Mouse (Mus musculus) layer of hippocampus, adult 2 months (tissue): ENCODE results near the gene Hes2. TPM values are rescaled to one million over a fixed set of nuclear protein-coding genes. Genes with fewer than 3 reads are reported as not detected.

Experiments used
- DNase-seq, 2 experiments: peaks; one replicate each; pipeline ENCODE4 v3.0.0; 2022; ENCODE audit warnings: low spot score in 2 of 2
- H3K27ac ChIP-seq: fragments of 200-600 bp; 2 replicates; pipeline ENCODE4 v1.8.1; 2022
- H3K4me3 ChIP-seq: fragments of 200-600 bp; 2 replicates; pipeline ENCODE4 v1.8.1; 2022; ENCODE audit warnings: mild to moderate bottlenecking
- CTCF ChIP-seq: fragments of 200-600 bp; conservative IDR thresholded peaks from 2 replicates; pipeline ENCODE4 v1.8.1; 2022; ENCODE audit warnings: antibody characterized with exemption, mild to moderate bottlenecking, moderate library complexity
- long read RNA-seq, 2 experiments: library from polyadenylated mRNA; stranded (forward); transcript quantifications; one replicate each; pipeline ENCODE4 v2.0.0; 2021; ENCODE audit warnings: borderline mapping rate in 2 of 2
- total RNA-seq, 2 experiments: library from RNA; stranded (reverse); gene quantifications; 2 replicates each; pipeline ENCODE4 v1.2.3; 2021

Gene Hes2
- not detected for total RNA-seq
- long read RNA-seq, experiment 1, partial matches to known transcripts = 0 of 1 reads
- long read RNA-seq, experiment 1, other reads (novel, unspliced or antisense) = 1 of 1 reads
- long read RNA-seq, experiment 2 = 0 reads

- Histone ChIP-seq H3K27ac (no peak within 1 kb of the TSS), H3K4me3 (no peak within 1 kb of the TSS; the same call in 1 of the 2 replicates)
- no peak for TF ChIP-seq CTCF
- DNase-seq = no peak
Observed at GRCm38 (mm10) chr4:152158585-152159284, at the start of gene Hes2. Gene Hes2 (plus strand): TSS chr4:152158867.

GRCm38 (mm10) chr4:152109509-152109908 lies 49.2 kb upstream of the Hes2 start:
- DNase-seq = no peak
- TF ChIP-seq CTCF = peak; percentile 63
- no peak overlapping the region for H3K27ac ChIP-seq
- no peak overlapping the region for H3K4me3 ChIP-seq

- H3K27ac ChIP-seq = no peak overlapping the region
- H3K4me3 ChIP-seq = no peak overlapping the region
- no peak for DNase-seq
- no peak for TF ChIP-seq CTCF
Observed at GRCm38 (mm10) chr4:152110689-152111088, 48.0 kb upstream of the Hes2 start.

- Histone ChIP-seq H3K4me3 (no peak overlapping the region), H3K27ac (no peak overlapping the region)
- TF ChIP-seq CTCF = no peak
- no peak for DNase-seq
Observed at GRCm38 (mm10) chr4:152112329-152112728, 46.3 kb upstream of the Hes2 start.

- Histone ChIP-seq H3K4me3 (no peak overlapping the region), H3K27ac (no peak overlapping the region)
- no peak for TF ChIP-seq CTCF
- DNase-seq = no peak
Observed at GRCm38 (mm10) chr4:152114080-152114479, 44.6 kb upstream of the Hes2 start.

- Histone ChIP-seq H3K27ac (peak within 1 kb of the TSS; percentile 55), H3K4me3 (no peak within 1 kb of the TSS)
- TF ChIP-seq CTCF = no peak
- DNase-seq = no peak
Observed at GRCm38 (mm10) chr4:152115921-152116612, 42.6 kb upstream of the Hes2 start, which contains the start of gene Tnfrsf25. Gene Tnfrsf25 (plus strand): TSS chr4:152115934.

- Histone ChIP-seq H3K27ac (no peak overlapping the region), H3K4me3 (no peak overlapping the region)
- no peak for TF ChIP-seq CTCF
- no peak for DNase-seq
Observed at GRCm38 (mm10) chr4:152117538-152117937, 41.1 kb upstream of the Hes2 start.

GRCm38 (mm10) chr4:152119396-152120292 lies 39.0 kb upstream of the Hes2 start:
- no peak overlapping the region for H3K4me3 ChIP-seq
- peak overlapping the region; percentile 77 for H3K27ac ChIP-seq
- peak; percentile 84 for TF ChIP-seq CTCF
- DNase-seq = peak in 1 of 2 experiments; percentile 67

GRCm38 (mm10) chr4:152120311-152121182 lies 38.1 kb upstream of the Hes2 start:
- no peak overlapping the region for H3K4me3 ChIP-seq
- no peak for DNase-seq
- peak overlapping the region; percentile 77; the same call in 1 of the 2 replicates for H3K27ac ChIP-seq
- TF ChIP-seq CTCF = no peak

- TF ChIP-seq CTCF = no peak
- Histone ChIP-seq H3K27ac (no peak overlapping the region), H3K4me3 (no peak overlapping the region)
- DNase-seq = no peak
Observed at GRCm38 (mm10) chr4:152121183-152121505, 37.5 kb upstream of the Hes2 start.

GRCm38 (mm10) chr4:152124361-152124961 lies 34.2 kb upstream of the Hes2 start:
- DNase-seq = no peak
- no peak for TF ChIP-seq CTCF
- Histone ChIP-seq H3K4me3 (no peak overlapping the region; the same call in 1 of the 2 replicates), H3K27ac (no peak overlapping the region)
